Mouse (Mus musculus): Measurements from ENCODE around the gene Abraxas1. TPM values are rescaled to one million over a fixed set of nuclear protein-coding genes. Genes with fewer than 3 reads are reported as not detected.

Abraxas1 gene
- polyA plus RNA-seq, 1 experiment from 2014 or later: 16.2 TPM

DNA sequence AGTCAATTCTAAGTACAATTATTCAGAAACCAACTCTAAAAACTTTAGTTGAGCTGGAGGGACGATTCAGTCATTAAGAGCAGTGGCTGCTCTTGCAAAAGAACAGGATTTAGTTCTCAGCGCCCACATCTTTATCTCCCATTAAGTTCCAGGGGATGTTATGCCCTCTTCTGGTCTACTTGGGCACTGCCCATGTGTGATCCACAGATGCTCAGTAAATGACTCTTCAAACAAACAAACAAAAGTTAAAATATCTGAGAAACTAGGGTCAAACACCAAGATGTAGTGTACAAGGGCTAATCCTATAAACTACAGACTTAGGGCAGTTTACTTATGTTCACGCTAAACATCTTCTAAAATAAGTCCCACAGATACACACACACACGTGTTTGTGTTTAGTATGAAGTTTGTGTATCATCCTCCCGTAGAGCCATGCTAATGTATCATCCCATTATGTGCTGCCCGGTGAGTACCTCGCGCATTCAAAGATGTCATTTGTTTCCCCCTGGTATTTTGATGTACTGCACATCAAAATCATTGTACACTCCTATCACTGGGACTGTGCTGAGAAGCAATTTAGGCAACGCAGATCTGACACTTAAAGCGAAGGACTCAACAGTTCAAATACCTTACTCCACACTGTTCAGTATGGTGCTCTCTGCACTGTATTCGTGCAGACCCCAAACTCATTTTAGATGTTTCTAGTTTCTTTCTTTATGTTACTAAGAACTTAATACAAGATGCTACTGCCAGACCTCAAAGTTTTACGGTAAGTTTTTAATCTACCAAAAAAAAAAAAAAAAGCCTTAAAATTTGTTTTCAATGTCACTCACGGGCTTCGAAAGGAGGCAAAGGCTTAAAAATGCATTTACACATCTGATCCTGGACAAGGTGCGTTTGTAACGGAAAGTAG, 941 bp downstream of the Abraxas1 start:
- Histone ChIP-seq H3K27ac (peak overlapping the region; percentile 87), H3K9me3 (no peaks in the 10 kb centered on the region), H3K4me2 (peak overlapping the region; percentile 88), H3K4me3 (peak overlapping the region; percentile 81), H3K27me3 (0 out of 2 replicates have a peak, but pooled peaks cover 4% of the 10 kb centered on the region), H3K4me1 (replicated peaks) (peaks cover 5% of the 10 kb centered on the region), H3K36me3 (peaks cover 9% of the 10 kb centered on the region), H3K9ac (peak overlapping the region; percentile 94)
- no peak for ATAC-seq (ENCODE audit: low FRiP score)
- WGBS: 33% methylated on average over 16 of the region's 16 CpGs

DNA sequence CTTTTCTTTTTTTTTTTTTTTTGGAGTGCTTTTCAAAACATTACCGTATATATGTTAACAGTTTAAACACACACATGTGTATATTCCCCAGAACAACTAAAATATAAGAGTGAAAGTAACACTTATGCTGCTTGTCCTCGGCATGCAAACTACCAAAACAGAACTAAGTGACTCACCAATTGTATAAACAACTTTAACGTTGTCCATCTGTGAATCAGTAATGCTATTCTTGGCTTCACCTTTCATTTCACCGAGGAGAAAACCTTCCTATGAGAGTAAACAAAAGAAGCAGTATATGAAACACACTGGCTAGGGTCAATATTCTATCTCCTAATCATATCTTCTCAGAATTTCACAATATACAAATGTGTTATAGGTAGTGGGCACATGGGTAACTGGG, 2.4 kb downstream of the Abraxas1 start:
- Histone ChIP-seq H3K9me3 (no peaks in the 10 kb centered on the region), H3K36me3 (peaks cover 14% of the 10 kb centered on the region), H3K27me3 (0 out of 2 replicates have a peak, but pooled peaks cover 4% of the 10 kb centered on the region), H3K4me2 (no peak overlapping the region), H3K9ac (no peak overlapping the region), H3K4me3 (no peak overlapping the region), H3K4me1 (replicated peaks) (peaks cover 5% of the 10 kb centered on the region), H3K27ac (no peak overlapping the region)
- WGBS: 88% methylated on average over 4 of the region's 4 CpGs
- ATAC-seq (ENCODE audit: low FRiP score): no peak

DNA sequence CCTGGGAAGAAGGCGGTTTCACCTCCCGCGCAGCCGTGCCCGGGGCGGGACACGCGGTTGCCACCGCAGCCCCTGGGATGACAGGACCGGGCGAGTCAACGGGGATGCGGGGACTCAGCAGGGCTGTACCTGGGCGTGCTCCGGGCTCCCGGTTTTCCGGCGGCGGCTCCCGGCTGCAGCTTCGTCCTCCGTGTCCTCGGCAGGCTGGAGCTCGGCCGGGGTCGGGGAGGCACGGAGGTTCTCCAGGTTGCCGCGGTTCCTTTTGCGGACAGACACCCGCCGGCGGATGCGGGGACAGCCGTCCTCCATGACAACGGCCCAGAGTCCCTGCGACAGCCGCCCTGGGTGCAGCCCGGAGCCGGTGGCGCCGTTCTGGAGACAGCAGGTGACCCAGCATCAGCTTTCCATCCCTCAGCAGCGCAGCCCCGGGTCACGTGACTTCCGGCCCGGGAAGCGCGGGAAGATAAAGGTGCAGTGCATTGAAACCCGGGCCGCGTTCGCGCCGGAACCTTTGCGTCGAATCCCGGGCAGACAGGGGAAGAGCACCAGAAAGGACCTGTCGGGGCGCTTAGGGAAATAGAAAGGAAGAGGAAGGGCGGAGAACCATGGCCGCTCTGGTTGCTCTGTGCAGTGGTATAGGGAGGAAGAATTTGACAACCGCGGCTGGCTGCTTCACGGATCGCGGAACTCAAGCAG, 22.5 kb downstream of the Abraxas1 start, which contains the start of the genes Helq and Mrps18c:
Gene Helq (minus strand): TSS at position 434 of the 696 bp plus-strand sequence.
Gene Mrps18c (plus strand): TSS at position 463 of the 696 bp plus-strand sequence.
- Histone ChIP-seq H3K27me3 (no peaks in the 10 kb centered on the region), H3K36me3 (peaks cover 36% of the 10 kb centered on the region), H3K27ac (peak within 1 kb of the TSS; percentile 69), H3K4me2 (peak within 1 kb of the TSS; percentile 87), H3K4me3 (peak within 1 kb of the TSS; percentile 87), H3K9me3 (no peaks in the 10 kb centered on the region), H3K4me1 (replicated peaks) (peaks cover 18% of the 10 kb centered on the region), H3K9ac (peak within 1 kb of the TSS; percentile 93)
- ATAC-seq (ENCODE audit: low FRiP score): peak; percentile 98
- WGBS: under 1% methylated on average over 67 of the region's 67 CpGs

DNA sequence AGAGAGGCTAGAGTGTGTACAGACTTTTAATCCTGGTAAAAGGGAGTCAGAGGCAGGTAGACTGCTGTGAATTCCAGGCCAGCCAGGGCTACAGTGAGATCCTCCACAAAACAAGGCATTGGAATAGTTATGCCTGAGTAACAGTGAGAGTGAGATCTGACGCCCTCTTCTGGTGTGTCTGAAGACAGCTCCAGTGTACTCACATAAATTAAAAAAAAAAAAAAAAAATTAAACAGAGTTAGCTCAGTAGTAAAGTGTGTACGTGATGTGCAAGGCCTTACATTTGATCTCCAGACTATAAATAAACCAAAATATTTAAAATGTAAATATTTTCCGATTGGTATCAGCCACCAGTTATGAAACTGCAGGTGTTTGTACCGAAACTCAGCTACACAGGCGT, 26.7 kb downstream of the Abraxas1 start:
- no peak for ATAC-seq (ENCODE audit: low FRiP score)
- Histone ChIP-seq H3K9ac (no peak overlapping the region), H3K4me1 (replicated peaks) (peaks cover 13% of the 10 kb centered on the region), H3K9me3 (no peaks in the 10 kb centered on the region), H3K4me3 (no peak overlapping the region), H3K36me3 (peaks cover 68% of the 10 kb centered on the region), H3K4me2 (no peak overlapping the region), H3K27ac (no peak overlapping the region), H3K27me3 (no peaks in the 10 kb centered on the region)
- WGBS: 85% methylated on average over 5 of the region's 5 CpGs

DNA sequence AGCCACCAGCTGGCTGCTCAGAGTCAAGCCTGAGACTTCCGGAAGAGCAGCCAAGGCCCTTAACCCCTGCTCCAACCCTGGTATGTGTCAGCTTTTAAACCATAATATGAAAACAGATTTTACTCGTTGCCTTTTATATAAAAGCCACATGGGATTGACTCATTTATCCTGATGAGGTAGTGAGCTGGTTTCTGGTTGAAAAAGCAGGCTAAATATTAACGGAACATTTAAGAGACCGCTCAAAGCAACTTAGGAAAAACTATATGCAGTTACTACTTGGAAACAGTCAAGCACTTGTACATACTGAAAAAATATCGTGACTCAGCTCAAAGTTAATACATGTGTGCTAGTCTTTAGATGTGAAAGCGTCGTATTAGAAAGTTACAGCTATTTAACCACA, 28.5 kb downstream of the Abraxas1 start:
- Histone ChIP-seq H3K9ac (no peak overlapping the region), H3K27me3 (no peaks in the 10 kb centered on the region), H3K4me2 (no peak overlapping the region), H3K36me3 (peaks cover 85% of the 10 kb centered on the region), H3K4me1 (replicated peaks) (peaks cover 5% of the 10 kb centered on the region), H3K9me3 (no peaks in the 10 kb centered on the region), H3K27ac (no peak overlapping the region), H3K4me3 (no peak overlapping the region)
- ATAC-seq (ENCODE audit: low FRiP score): no peak
- WGBS: 91% methylated on average over 7 of the region's 7 CpGs

DNA sequence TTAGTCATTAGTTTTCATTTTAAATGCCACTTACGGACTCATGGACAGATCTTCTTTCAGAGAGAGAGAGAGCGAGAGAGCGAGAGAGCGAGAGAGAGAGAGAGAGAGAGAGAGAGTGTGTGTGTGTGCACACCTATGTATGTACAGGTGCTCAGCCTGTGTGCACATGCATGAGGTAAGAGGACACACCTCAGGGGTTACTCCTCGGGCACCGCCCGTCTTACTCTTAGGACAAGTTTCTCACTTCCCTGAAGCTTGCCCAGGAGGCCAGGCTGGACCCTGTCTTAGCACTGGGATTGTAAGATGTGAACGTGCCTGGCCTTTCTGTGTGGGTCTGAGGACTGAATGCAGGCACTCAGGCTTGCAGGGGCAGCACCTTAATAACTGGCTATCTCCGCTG, 33.2 kb downstream of the Abraxas1 start:
- Histone ChIP-seq H3K36me3 (peaks cover 91% of the 10 kb centered on the region), H3K9ac (no peak overlapping the region), H3K4me3 (no peak overlapping the region), H3K4me1 (replicated peaks) (no peaks in the 10 kb centered on the region), H3K27ac (no peak overlapping the region), H3K4me2 (no peak overlapping the region), H3K9me3 (no peaks in the 10 kb centered on the region), H3K27me3 (no peaks in the 10 kb centered on the region)
- no peak for ATAC-seq (ENCODE audit: low FRiP score)
- WGBS: 93% methylated on average over 9 of the region's 9 CpGs

DNA sequence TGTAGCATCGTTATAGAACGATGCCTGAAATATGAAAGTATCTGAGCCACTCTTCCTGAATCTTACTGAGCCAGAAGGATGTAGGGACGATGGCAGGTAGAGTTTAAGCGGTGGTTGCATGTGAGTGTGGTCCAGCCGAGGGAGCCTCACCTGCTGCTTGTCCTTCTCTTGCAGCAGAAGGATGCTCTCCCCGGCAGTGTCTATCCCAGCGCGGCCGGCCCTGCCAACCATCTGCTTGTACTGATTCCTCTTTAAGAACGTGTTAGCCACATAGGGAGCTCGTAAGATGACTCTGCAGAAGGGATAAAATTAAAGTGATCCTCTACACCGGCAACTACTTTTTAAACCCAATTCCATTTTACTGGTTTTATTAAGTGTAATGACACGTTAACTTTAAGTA, 41.8 kb downstream of the Abraxas1 start:
- H3K4me3 ChIP-seq: no peak overlapping the region
- ATAC-seq (ENCODE audit: low FRiP score): no peak
- no peak overlapping the region for H3K27ac ChIP-seq
- no peak overlapping the region for H3K4me2 ChIP-seq
- no peaks in the 10 kb centered on the region for H3K27me3 ChIP-seq
- WGBS: 95% methylated on average over 13 of the region's 13 CpGs
- no peaks in the 10 kb centered on the region for H3K9me3 ChIP-seq
- H3K4me1 ChIP-seq (replicated peaks): no peaks in the 10 kb centered on the region
- peaks cover 84% of the 10 kb centered on the region for H3K36me3 ChIP-seq
- no peak overlapping the region for H3K9ac ChIP-seq

DNA sequence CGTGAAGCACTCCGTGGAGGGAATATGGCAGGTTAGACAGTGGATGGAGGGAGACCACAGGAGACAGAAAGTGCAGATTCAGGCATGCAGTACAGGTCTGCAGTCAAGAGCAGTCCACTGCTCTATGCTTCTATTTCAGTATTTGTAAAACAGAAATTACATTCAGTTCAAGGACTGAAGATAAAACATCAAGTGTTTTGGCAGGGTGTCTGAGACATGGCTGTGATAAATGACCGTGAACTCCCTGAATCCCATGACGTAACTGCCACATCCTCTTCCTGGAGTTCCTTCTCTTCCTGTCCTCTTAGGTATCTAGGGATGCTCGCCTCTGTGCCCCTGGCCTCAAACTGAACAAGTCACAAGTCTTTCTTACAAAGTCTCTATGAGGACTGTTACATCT, 43.9 kb downstream of the Abraxas1 start:
- no peaks in the 10 kb centered on the region for H3K9me3 ChIP-seq
- no peak for ATAC-seq (ENCODE audit: low FRiP score)
- no peaks in the 10 kb centered on the region for H3K4me1 ChIP-seq (replicated peaks)
- H3K27ac ChIP-seq: no peak overlapping the region
- no peak overlapping the region for H3K4me2 ChIP-seq
- no peaks in the 10 kb centered on the region for H3K27me3 ChIP-seq
- no peak overlapping the region for H3K9ac ChIP-seq
- peaks cover 82% of the 10 kb centered on the region for H3K36me3 ChIP-seq
- H3K4me3 ChIP-seq: no peak overlapping the region
- WGBS: 96% methylated on average over 5 of the region's 5 CpGs

DNA sequence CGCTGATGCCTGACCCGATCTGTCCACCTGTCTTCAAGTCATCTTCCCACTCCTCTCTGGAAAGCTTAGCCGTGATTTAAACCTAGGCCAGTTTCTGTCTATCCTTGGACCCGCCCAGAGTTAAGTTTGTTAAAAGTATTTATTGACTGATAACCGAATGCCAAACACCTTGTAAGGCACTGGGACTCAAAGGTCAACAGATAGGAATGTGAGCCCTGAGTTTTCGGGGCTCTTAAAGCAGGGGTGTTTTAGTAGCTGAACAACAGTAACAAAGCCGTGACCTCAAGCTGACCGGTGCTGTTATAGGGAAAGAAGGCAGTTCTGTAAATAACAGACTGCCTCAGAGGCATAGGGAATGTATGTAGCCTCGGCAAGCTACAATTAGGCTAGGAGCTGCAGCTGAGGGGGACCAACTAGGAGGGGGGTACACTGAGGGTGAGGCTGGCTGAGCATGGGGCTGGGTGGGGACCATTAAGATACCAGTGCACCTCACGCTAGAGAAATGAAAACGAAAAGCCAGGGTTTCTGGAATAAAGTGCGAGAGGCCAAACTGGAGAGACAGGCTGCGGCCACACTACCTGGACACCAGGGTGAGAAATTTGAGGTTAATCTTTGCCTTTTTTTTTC, 44.9 kb downstream of the Abraxas1 start:
- no peak for ATAC-seq (ENCODE audit: low FRiP score)

DNA sequence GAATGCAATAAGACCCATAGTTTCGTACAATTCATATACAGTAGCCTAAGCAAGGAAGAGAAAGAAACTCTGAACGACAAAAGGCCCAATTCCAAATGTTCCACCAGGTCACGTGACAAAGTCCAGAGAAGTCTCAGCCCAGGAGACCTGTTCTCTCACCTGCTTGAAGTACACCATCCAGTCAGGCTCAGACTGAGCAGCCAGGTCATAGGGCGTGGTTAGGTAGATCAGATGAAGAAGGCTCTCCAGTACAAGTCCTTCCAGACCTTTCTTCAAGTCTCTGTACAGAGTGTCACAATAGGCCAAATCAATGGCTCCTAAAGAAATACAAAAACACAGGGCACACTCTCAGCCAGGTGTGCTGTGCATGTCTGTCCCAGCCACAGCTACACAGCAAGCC, 49.2 kb downstream of the Abraxas1 start:
- no peak overlapping the region for H3K27ac ChIP-seq
- H3K9me3 ChIP-seq: no peaks in the 10 kb centered on the region
- no peak overlapping the region for H3K9ac ChIP-seq
- no peaks in the 10 kb centered on the region for H3K27me3 ChIP-seq
- no peak for ATAC-seq (ENCODE audit: low FRiP score)
- 97% methylated on average over 4 of the region's 4 CpGs for WGBS
- H3K4me1 ChIP-seq (replicated peaks): no peaks in the 10 kb centered on the region
- H3K4me2 ChIP-seq: no peak overlapping the region
- H3K4me3 ChIP-seq: no peak overlapping the region
- H3K36me3 ChIP-seq: peaks cover 90% of the 10 kb centered on the region

More for the DNA sequence above, 44.9 kb downstream of the Abraxas1 start:
- no peaks in the 10 kb centered on the region for H3K27me3 ChIP-seq
- H3K27ac ChIP-seq: no peak overlapping the region
- no peak overlapping the region for H3K9ac ChIP-seq
- no peaks in the 10 kb centered on the region for H3K4me1 ChIP-seq (replicated peaks)
- WGBS: 91% methylated on average over 13 of the region's 13 CpGs
- no peak overlapping the region for H3K4me2 ChIP-seq
- no peak overlapping the region for H3K4me3 ChIP-seq
- H3K36me3 ChIP-seq: peaks cover 82% of the 10 kb centered on the region
- no peaks in the 10 kb centered on the region for H3K9me3 ChIP-seq

DNA sequence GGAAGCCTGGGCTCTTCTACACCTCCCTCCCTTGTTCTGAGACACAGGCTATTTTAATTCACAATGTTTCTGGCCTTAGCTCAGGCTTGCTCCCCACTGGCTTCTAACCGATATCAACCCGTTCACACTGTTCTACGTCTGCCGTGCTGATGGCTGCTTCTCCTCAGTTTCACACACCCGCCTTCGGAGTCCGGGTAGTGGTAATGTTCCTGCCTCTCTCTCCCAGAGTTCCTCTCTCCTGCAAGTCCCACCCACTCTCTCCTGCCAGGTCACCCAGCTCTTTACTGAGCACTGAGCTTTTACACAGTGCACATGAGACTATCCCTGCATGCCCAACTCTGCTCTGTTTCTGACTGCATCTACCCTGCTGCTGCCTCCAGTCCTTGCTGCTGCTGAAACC, 54.7 kb downstream of the Abraxas1 start:
- WGBS: 94% methylated on average over 7 of the region's 7 CpGs
- H3K4me2 ChIP-seq: no peak overlapping the region
- H3K4me3 ChIP-seq: no peak overlapping the region
- no peak overlapping the region for H3K27ac ChIP-seq
- H3K4me1 ChIP-seq (replicated peaks): no peaks in the 10 kb centered on the region
- peaks cover 93% of the 10 kb centered on the region for H3K36me3 ChIP-seq
- no peak for ATAC-seq (ENCODE audit: low FRiP score)
- no peaks in the 10 kb centered on the region for H3K27me3 ChIP-seq
- H3K9ac ChIP-seq: no peak overlapping the region
- H3K9me3 ChIP-seq: no peaks in the 10 kb centered on the region

DNA sequence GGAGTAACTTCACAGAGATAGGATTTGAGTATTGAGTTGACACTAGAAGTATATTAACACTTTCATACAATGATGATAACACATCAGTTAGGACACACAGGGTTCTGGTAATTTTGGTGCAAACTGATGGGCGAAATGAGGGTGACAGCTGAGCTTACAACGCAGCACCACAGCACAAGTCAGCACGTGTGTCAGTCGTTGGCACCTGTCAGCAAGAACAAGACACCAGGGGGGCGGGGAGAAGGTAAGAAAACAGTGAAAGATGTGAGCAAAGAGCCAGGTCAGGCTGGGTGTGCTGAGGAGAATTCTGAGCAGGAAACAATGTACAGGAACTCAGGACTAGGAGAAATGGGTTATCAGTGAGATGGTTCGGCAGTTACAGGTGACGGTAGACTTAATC, 59.0 kb downstream of the Abraxas1 start:
- WGBS: 98% methylated on average over 7 of the region's 7 CpGs
- Histone ChIP-seq H3K36me3 (peaks cover 59% of the 10 kb centered on the region), H3K27ac (no peak overlapping the region), H3K4me3 (no peak overlapping the region), H3K4me1 (replicated peaks) (no peaks in the 10 kb centered on the region), H3K27me3 (no peaks in the 10 kb centered on the region), H3K4me2 (no peak overlapping the region), H3K9me3 (no peaks in the 10 kb centered on the region), H3K9ac (no peak overlapping the region)
- no peak for ATAC-seq (ENCODE audit: low FRiP score)
